Mouse (Mus musculus) MEL (cell line): ENCODE measurements around the gene Cfap44. TPM values are rescaled to one million over a fixed set of nuclear protein-coding genes. Genes with fewer than 3 reads are reported as not detected.

Experiments used
- DNase-seq: peaks from one replicate; pipeline ENCODE4 v3.0.0; 2011; ENCODE audit warnings: low read depth, low spot score
- H3K27ac ChIP-seq: 2 replicates; pipeline ENCODE4 v1.5.1; 2012; ENCODE audit warnings: low read depth, mild to moderate bottlenecking, control low read depth, low read length, moderate library complexity; ENCODE audit not compliant: control insufficient read depth
- H3K27me3 ChIP-seq, 2 experiments: fragments of 150-350 bp in 1 of 2; sonication (generic) in 1 of 2; 2 replicates each; pipeline ENCODE4 v1.6.1; 2012; ENCODE audit warnings: low read length in 2 of 2, mild to moderate bottlenecking in 2 of 2, improper control_type of control experiment in 1 of 2, moderate library complexity in 1 of 2; ENCODE audit not compliant: insufficient read depth in 2 of 2, control insufficient read depth in 1 of 2
- H3K36me3 ChIP-seq, 2 experiments: 2 replicates each; pipeline ENCODE4 v1.6.1; 2012 to 2014; ENCODE audit warnings: low read length in 2 of 2, improper control_type of control experiment in 1 of 2, inconsistent platforms in 1 of 2, mild to moderate bottlenecking in 1 of 2; ENCODE audit not compliant: insufficient read depth in 2 of 2, control insufficient read depth in 1 of 2
- H3K4me1 ChIP-seq, 2 experiments: fragments of 150-350 bp in 1 of 2; sonication (generic) in 1 of 2; 2 replicates each; pipeline ENCODE4 v1.6.1; 2012; ENCODE audit warnings: low read length in 2 of 2, improper control_type of control experiment in 1 of 2, mild to moderate bottlenecking in 1 of 2; ENCODE audit not compliant: insufficient read depth in 2 of 2, control insufficient read depth in 1 of 2
- H3K4me3 ChIP-seq, 2 experiments: fragments of 150-350 bp in 1 of 2; sonication (generic) in 1 of 2; 2 replicates each; pipeline ENCODE4 v1.5.1; 2012; ENCODE audit warnings: low read depth in 2 of 2, low read length in 2 of 2, mild to moderate bottlenecking in 2 of 2, moderate library complexity in 2 of 2, control low read depth in 1 of 2, improper control_type of control experiment in 1 of 2; ENCODE audit not compliant: control insufficient read depth in 1 of 2, insufficient read depth in 1 of 2
- H3K79me2 ChIP-seq: 2 replicates; pipeline ENCODE4 v1.6.1; 2012; ENCODE audit warnings: mild to moderate bottlenecking, low read length, moderate library complexity; ENCODE audit not compliant: control insufficient read depth, poor library complexity, insufficient read depth
- H3K9ac ChIP-seq: 2 replicates; pipeline ENCODE4 v1.6.1; 2012; ENCODE audit warnings: low read depth, mild to moderate bottlenecking, control low read depth, low read length, moderate library complexity; ENCODE audit not compliant: control insufficient read depth, poor library complexity, severe bottlenecking
- H3K9me3 ChIP-seq: fragments of 150-350 bp; sonication (generic); replicated peaks from 2 replicates; pipeline ENCODE4 v1.6.1; 2012; ENCODE audit warnings: mild to moderate bottlenecking, low read length, improper control_type of control experiment, moderate library complexity; ENCODE audit not compliant: insufficient read depth
- CTCF ChIP-seq, 3 experiments: IDR thresholded peaks in 2 of 3; conservative IDR thresholded peaks in 1 of 3; 2 replicates each; pipeline ENCODE4 v1.5.1; 2011 to 2012; ENCODE audit warnings: low read length in 3 of 3, low read depth in 2 of 3, mild to moderate bottlenecking in 2 of 3, improper control_type of control experiment in 1 of 3, inconsistent platforms in 1 of 3, mixed read lengths in 1 of 3, moderate library complexity in 1 of 3; ENCODE audit not compliant: control insufficient read depth in 1 of 3, insufficient read depth in 1 of 3, poor library complexity in 1 of 3, severe bottlenecking in 1 of 3
- E2F4 ChIP-seq: IDR thresholded peaks from 2 replicates; pipeline ENCODE4 v1.6.1; 2011; ENCODE audit warnings: low read depth, low read length, improper control_type of control experiment, borderline replicate concordance
- ELF1 ChIP-seq: IDR thresholded peaks from 2 replicates; pipeline ENCODE4 v1.6.1; 2014; ENCODE audit warnings: low read depth, mild to moderate bottlenecking, inconsistent platforms, low read length, improper control_type of control experiment, moderate library complexity
- EP300 ChIP-seq, 2 experiments: IDR thresholded peaks; 2 replicates each; pipeline ENCODE4 v1.6.1; 2011; ENCODE audit warnings: improper control_type of control experiment in 2 of 2, low read length in 2 of 2, low read depth in 1 of 2, mild to moderate bottlenecking in 1 of 2
- GABPA ChIP-seq: IDR thresholded peaks from 2 replicates; pipeline ENCODE4 v1.6.1; 2012; ENCODE audit warnings: low read depth, mild to moderate bottlenecking, inconsistent platforms, low read length, improper control_type of control experiment, moderate library complexity
- GATA1 ChIP-seq: IDR thresholded peaks from 2 replicates; pipeline ENCODE4 v1.6.1; 2011; ENCODE audit warnings: low read depth, low read length, improper control_type of control experiment
- KAT2A ChIP-seq: conservative IDR thresholded peaks from 2 replicates; pipeline ENCODE4 v1.6.1; 2012; ENCODE audit warnings: low read depth, low read length, improper control_type of control experiment, inconsistent platforms
- MAX ChIP-seq: IDR thresholded peaks from 2 replicates; pipeline ENCODE4 v1.6.1; 2011; ENCODE audit warnings: low read length, improper control_type of control experiment
- MXI1 ChIP-seq: IDR thresholded peaks from 2 replicates; pipeline ENCODE4 v1.6.1; 2011; ENCODE audit warnings: mild to moderate bottlenecking, low read depth, low read length, improper control_type of control experiment
- RAD21 ChIP-seq: IDR thresholded peaks from 2 replicates; pipeline ENCODE4 v1.6.1; 2011; ENCODE audit warnings: mild to moderate bottlenecking, low read depth, low read length, improper control_type of control experiment
- SIN3A ChIP-seq: IDR thresholded peaks from 2 replicates; pipeline ENCODE4 v1.6.1; 2012; ENCODE audit warnings: low read length, improper control_type of control experiment, inconsistent platforms
- SMC3 ChIP-seq: IDR thresholded peaks from 2 replicates; pipeline ENCODE4 v1.6.1; 2011; ENCODE audit warnings: low read depth, low read length, improper control_type of control experiment
- TAL1 ChIP-seq: IDR thresholded peaks from 2 replicates; pipeline ENCODE4 v1.6.1; 2012; ENCODE audit warnings: mild to moderate bottlenecking, inconsistent platforms, low read length, moderate library complexity, mixed read lengths
- UBTF ChIP-seq: IDR thresholded peaks from 2 replicates; pipeline ENCODE4 v1.6.1; 2012; ENCODE audit warnings: low read depth, mild to moderate bottlenecking, inconsistent platforms, low read length, improper control_type of control experiment, moderate library complexity, borderline replicate concordance; ENCODE audit not compliant: insufficient read depth
- ZC3H11A ChIP-seq: IDR thresholded peaks from 2 replicates; pipeline ENCODE4 v1.6.1; 2012; ENCODE audit warnings: low read depth, mild to moderate bottlenecking, inconsistent platforms, low read length, improper control_type of control experiment
- ZMIZ1 ChIP-seq: IDR thresholded peaks from 2 replicates; pipeline ENCODE4 v1.6.1; 2012; ENCODE audit warnings: low read depth, mild to moderate bottlenecking, inconsistent platforms, low read length, improper control_type of control experiment, moderate library complexity
- polyA plus RNA-seq, 2 experiments: library from polyadenylated mRNA; stranded (reverse) in 1 of 2; unstranded in 1 of 2; fragments of >175 nt in 1 of 2; fragments of >200 nt in 1 of 2; gene quantifications; 2 replicates each; pipeline versions ENCODE4 v1.2.1 to v1.2.4; 2012; ENCODE audit warnings: low replicate concordance in 2 of 2, low read depth in 1 of 2; ENCODE audit not compliant: insufficient read length in 2 of 2, insufficient read depth in 1 of 2, missing spikeins in 1 of 2
- total RNA-seq: library from RNA; depleted of rRNA; stranded (reverse); fragments of 300-350 nt; gene quantifications from 2 replicates; pipeline ENCODE4 v1.2.3, GENCODE M21; 2012

Gene Cfap44
- total and polyA plus RNA-seq, 3 experiments: not detected

DNA sequence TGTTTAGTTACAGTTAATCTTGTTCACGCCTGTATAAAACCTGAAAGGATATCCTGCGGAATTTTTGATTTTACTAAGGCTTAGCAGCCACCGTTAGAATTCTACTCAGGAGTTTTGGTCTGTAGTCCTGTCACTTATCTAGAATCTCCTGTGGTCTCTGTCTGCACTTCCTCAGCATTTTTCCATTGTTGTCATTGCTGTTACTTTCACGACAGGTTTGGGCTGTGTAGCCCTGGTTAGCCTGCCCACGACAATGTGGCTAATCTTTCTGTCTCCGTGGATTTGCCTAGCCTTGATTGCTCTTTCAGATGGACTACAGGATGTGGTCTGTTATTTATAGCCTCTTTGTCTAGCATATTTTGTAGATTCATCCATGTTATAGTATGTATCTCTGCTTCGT is 38.3 kb upstream of the Cfap44 start:
- Histone ChIP-seq H3K27ac (no peak overlapping the region), H3K36me3 (peaks cover 0 to 20% of the 10 kb centered on the region in 2 experiments; a peak in 3 of 4 replicates)
- peak; percentile 48 for DNase-seq
- TF ChIP-seq GATA1: peak; percentile 37; the same call in 1 of the 2 replicates
- TF ChIP-seq ELF1: no peak
- TF ChIP-seq EP300 (IDR thresholded peaks at IDR 0.05; ENCODE audit: low read depth in 1 of 2, low read length in 2 of 2): no peak
- TF ChIP-seq KAT2A: no peak
- TF ChIP-seq TAL1: peak; percentile 25
- no peak for TF ChIP-seq ZMIZ1
- no peak for TF ChIP-seq CTCF (IDR thresholded peaks at IDR 0.05 in 2 of 3, conservative IDR thresholded peaks at IDR 0.05 in 1 of 3; ENCODE audit: control insufficient read depth in 1 of 3, insufficient read depth in 1 of 3, low read depth in 2 of 3, low read length in 3 of 3, poor library complexity in 1 of 3, severe bottlenecking in 1 of 3)
- TF ChIP-seq, all 39 proteins: peak for 2
- H3K9ac ChIP-seq: no peak overlapping the region
- H3K4me1 ChIP-seq: peaks cover 6 to 14% of the 10 kb centered on the region in 2 experiments
- no peaks in the 10 kb centered on the region for H3K9me3 ChIP-seq
- H3K79me2 ChIP-seq: no peaks in the 10 kb centered on the region
- no peak overlapping the region for H3K4me3 ChIP-seq
- H3K27me3 ChIP-seq: no peaks in the 10 kb centered on the region

DNA sequence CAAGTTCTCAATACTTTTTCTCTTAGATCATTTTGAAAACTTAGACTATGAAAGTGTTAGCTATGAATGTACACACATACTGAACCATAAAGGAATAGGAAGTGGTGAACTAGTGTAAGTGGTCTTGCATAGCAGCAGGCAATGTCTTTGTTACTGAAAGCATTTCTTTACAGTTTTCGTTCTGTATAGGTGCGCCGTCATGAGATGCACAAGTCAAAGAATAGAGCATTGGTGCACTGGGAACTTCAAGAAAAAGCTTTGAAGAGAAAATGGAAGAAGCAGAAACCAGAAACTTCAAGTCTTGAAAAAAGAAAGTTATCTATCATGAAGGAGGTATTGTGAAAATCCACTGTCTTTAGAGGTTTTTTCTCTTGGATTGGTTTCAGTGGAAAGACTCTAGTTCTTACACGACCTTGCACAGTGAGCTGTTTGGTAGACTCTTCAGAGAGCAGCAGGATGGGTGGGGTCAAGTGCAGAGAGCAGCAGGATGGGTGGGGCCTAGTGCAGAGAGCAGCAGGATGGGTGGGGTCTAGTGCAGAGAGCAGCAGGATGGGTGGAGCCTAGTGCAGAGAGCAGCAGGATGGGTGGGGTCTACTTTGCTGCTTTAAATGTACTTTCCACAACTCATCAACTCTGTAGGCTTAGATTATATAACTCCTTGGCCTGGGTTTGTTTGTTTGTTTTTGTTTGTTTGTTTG is 36.9 kb upstream of the Cfap44 start:
- H3K79me2 ChIP-seq: no peaks in the 10 kb centered on the region
- H3K27me3 ChIP-seq: no peaks in the 10 kb centered on the region
- H3K9me3 ChIP-seq: no peaks in the 10 kb centered on the region
- H3K4me3 ChIP-seq: no peak overlapping the region
- 0 out of 4 replicates have a peak, but pooled peaks of 1 of the 2 experiments have one; percentile 3 for TF ChIP-seq EP300 (IDR thresholded peaks at IDR 0.05; ENCODE audit: low read depth in 1 of 2, low read length in 2 of 2)
- TF ChIP-seq MAX: no peak
- no peak for TF ChIP-seq SIN3A
- DNase-seq: peak; percentile 89
- peaks cover 0 to 15% of the 10 kb centered on the region in 2 experiments; a peak in 3 of 4 replicates for H3K36me3 ChIP-seq
- no peak overlapping the region for H3K9ac ChIP-seq
- no peak overlapping the region for H3K27ac ChIP-seq
- peaks cover 6 to 10% of the 10 kb centered on the region in 2 experiments; a peak in 3 of 4 replicates for H3K4me1 ChIP-seq

DNA sequence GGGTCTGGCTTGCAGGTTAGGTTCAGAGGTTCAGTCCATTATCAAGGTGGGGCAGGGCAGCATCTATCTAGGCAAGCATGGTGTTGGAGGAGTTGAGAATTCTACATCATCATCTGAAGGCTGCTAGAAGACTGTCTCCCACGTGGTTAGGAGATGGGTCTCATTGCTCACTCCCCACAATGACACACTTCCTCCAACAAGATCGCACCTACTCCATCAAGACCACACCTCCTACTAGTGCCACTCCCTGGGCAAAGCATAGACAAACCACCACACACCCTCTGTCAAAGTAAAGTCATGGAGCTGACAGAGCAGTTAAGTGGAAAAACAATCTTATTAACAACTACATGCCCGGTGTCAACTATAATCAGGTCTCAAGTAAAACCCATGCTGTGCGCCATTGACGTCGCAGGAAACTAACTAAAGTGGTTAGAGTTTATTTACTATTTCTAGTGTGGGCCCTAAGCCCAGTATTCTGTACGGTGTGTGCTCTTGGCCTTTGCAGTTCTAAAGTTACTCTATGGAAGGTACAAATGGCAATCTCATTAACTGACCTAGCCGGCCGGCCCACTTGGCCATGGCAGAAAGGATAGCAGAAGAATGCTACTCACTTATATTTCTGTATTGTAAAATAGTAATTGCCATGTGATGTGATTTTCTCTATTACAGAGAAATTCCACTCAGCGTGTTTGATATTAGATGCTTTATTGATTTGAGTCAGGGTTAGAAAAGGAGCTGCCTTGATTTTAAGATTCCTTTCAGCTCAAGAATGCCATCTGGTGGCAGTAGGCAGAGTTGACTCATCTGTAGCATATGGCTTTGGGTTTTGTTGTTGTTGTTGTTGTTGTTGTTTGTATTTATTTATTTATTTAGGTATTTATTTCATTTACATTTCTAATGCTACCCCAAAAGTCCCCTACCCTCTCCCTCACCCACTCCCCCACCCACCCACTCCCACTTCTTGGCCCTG is 32.4 kb upstream of the Cfap44 start:
- Histone ChIP-seq H3K4me3 (no peak overlapping the region), H3K27ac (no peak overlapping the region), H3K36me3 (peaks cover 4 to 17% of the 10 kb centered on the region in 2 experiments; a peak in 3 of 4 replicates), H3K9ac (no peak overlapping the region), H3K79me2 (no peaks in the 10 kb centered on the region), H3K4me1 (peaks cover 15 to 16% of the 10 kb centered on the region in 2 experiments), H3K9me3 (no peaks in the 10 kb centered on the region), H3K27me3 (no peaks in the 10 kb centered on the region)
- peak; percentile 43 for DNase-seq
- TF ChIP-seq UBTF: no peak
- no peak for TF ChIP-seq E2F4
- peak; percentile 83 for TF ChIP-seq SMC3
- TF ChIP-seq CTCF (IDR thresholded peaks at IDR 0.05 in 2 of 3, conservative IDR thresholded peaks at IDR 0.05 in 1 of 3; ENCODE audit: control insufficient read depth in 1 of 3, insufficient read depth in 1 of 3, low read depth in 2 of 3, low read length in 3 of 3, poor library complexity in 1 of 3, severe bottlenecking in 1 of 3): peak; percentile 37 to 69 (median 59)
- peak; percentile 70 for TF ChIP-seq ZC3H11A
- TF ChIP-seq MXI1: no peak
- TF ChIP-seq RAD21: peak; percentile 70
- TF ChIP-seq GABPA: no peak
